Mouse (Mus musculus) hindbrain, embryonic 14.5 days (tissue): ENCODE measurements at regions not wholly inside any gene's neighbourhood (a gene's known extent, or its start where the extent isn't known, plus 50 kb on each side); places are given as distances from the start of the nearest gene placed in this dataset.

ENCODE experiments used
- ATAC-seq: fragments of 200-750 bp; cut with Nextera tagmentation; 2 replicates; pipeline ENCODE4 v1.8.0; 2017; ENCODE audit warnings: moderate number of reproducible peaks, mild to moderate bottlenecking, moderate TSS enrichment, moderate library complexity; ENCODE audit not compliant: low FRiP score
- DNase-seq: peaks from one replicate; pipeline ENCODE4 v3.0.0-alpha.2; 2015; ENCODE audit warnings: low spot score
- H3K27ac ChIP-seq: fragments of 300-500 bp; sonication (generic); 2 replicates; pipeline ENCODE4 v1.5.1; 2014; ENCODE audit warnings: mild to moderate bottlenecking, moderate library complexity
- H3K27me3 ChIP-seq: fragments of 300-500 bp; sonication (generic); 2 replicates; pipeline ENCODE4 v1.6.1; 2014; ENCODE audit warnings: mild to moderate bottlenecking, low read length, mixed read lengths; ENCODE audit not compliant: control insufficient read depth, insufficient read depth
- H3K36me3 ChIP-seq: fragments of 300-500 bp; sonication (generic); replicated peaks from 2 replicates; pipeline ENCODE4 v1.6.1; 2014; ENCODE audit not compliant: control insufficient read depth, insufficient read depth
- H3K4me1 ChIP-seq: fragments of 300-500 bp; sonication (generic); replicated peaks from 2 replicates; pipeline ENCODE4 v1.6.1; 2014; ENCODE audit warnings: antibody characterized with exemption, low read length, mixed read lengths; ENCODE audit not compliant: control insufficient read depth, insufficient read depth
- H3K4me2 ChIP-seq: fragments of 300-500 bp; sonication (generic); replicated peaks from 2 replicates; pipeline ENCODE4 v1.6.1; 2014; ENCODE audit warnings: mild to moderate bottlenecking, moderate library complexity
- H3K4me3 ChIP-seq: fragments of 300-500 bp; sonication (generic); replicated peaks from 2 replicates; pipeline ENCODE4 v1.5.1; 2014; ENCODE audit warnings: mild to moderate bottlenecking, low read length
- H3K9ac ChIP-seq: fragments of 300-500 bp; sonication (generic); 2 replicates; pipeline ENCODE4 v1.6.1; 2014
- H3K9me3 ChIP-seq: fragments of 300-500 bp; sonication (generic); 2 replicates; pipeline ENCODE4 v1.6.1; 2016; ENCODE audit warnings: low read length; ENCODE audit not compliant: control insufficient read depth
- WGBS: fragments of 180-500 bp; shearing (Covaris S2); extraction: QIAGEN DNeasy Blood & Tissue Kit; methylation state at CpG from one replicate; pipeline ENCODE4 v1.1.7; 2014; 5-methylcytosine and 5-hydroxymethylcytosine counted together

DNA sequence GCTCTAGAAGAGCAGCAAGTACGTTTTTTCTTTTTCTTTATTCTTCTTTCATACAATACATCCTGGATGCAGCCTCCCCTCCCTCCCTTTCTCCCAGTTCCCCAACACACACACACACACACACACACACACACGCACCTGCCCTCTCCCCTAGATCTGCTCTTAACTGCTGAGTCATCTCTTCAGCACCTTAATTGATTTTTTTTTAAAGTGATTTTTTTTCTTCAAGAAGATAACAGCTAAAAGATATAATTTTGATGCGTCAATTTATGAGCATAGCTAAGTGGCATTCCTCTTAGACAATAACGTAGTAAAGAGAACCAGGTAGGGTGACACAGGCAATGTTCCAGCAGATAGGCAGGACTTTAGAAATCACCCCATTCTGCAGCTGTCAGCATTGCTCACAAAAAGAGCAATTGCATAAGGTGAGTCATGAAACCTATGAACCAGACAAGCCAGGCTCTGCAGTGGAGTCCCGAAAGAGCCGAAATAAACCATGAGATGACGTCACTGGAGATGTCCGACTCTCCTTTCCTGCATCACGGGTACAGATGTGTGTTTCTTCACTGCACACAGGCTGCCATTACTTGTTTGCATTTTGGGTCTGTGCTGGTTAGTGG lies 63.9 kb upstream of the Tnrc6a start:
- H3K27me3 ChIP-seq, result no peaks in the 10 kb centered on the region
- DNase-seq (no peak), ATAC-seq (no peak)
- no peak overlapping the region for H3K4me3 ChIP-seq
- H3K36me3 ChIP-seq, result no peaks in the 10 kb centered on the region
- H3K4me1 ChIP-seq, result peaks cover 12% of the 10 kb centered on the region
- H3K4me2 ChIP-seq, result no peak overlapping the region
- no peak overlapping the region for H3K9ac ChIP-seq
- no peaks in the 10 kb centered on the region for H3K9me3 ChIP-seq
- WGBS, result 87% methylated on average over 9 of the region's 9 CpGs
- H3K27ac ChIP-seq, result no peak overlapping the region

- Histone ChIP-seq H3K9me3 (no peaks in the 10 kb centered on the region), H3K9ac (no peak overlapping the region), H3K4me1 (peaks cover 18% of the 10 kb centered on the region), H3K4me2 (peak overlapping the region; percentile 16; the same call in 1 of the 2 replicates), H3K27me3 (no peaks in the 10 kb centered on the region), H3K27ac (peak overlapping the region; percentile 40; the same call in 1 of the 2 replicates), H3K4me3 (no peak overlapping the region), H3K36me3 (no peaks in the 10 kb centered on the region)
- ATAC-seq, result peak; percentile 40; the same call in 1 of the 2 replicates
- 31% methylated on average over 13 of the region's 13 CpGs for WGBS
- DNase-seq, result peak; percentile 66
Measured at GRCm38 (mm10) chr7:123063264-123064011, 60.2 kb upstream of the Tnrc6a start.

GRCm38 (mm10) chr7:123065951-123066351 lies 57.7 kb upstream of the Tnrc6a start:
- Histone ChIP-seq H3K4me3 (no peak overlapping the region), H3K36me3 (no peaks in the 10 kb centered on the region), H3K9me3 (no peaks in the 10 kb centered on the region), H3K4me2 (no peak overlapping the region), H3K9ac (no peak overlapping the region), H3K27ac (no peak overlapping the region), H3K4me1 (peaks cover 33% of the 10 kb centered on the region), H3K27me3 (no peaks in the 10 kb centered on the region)
- ATAC-seq (no peak), DNase-seq (no peak)
- 82% methylated on average over 13 of the region's 13 CpGs for WGBS

DNA sequence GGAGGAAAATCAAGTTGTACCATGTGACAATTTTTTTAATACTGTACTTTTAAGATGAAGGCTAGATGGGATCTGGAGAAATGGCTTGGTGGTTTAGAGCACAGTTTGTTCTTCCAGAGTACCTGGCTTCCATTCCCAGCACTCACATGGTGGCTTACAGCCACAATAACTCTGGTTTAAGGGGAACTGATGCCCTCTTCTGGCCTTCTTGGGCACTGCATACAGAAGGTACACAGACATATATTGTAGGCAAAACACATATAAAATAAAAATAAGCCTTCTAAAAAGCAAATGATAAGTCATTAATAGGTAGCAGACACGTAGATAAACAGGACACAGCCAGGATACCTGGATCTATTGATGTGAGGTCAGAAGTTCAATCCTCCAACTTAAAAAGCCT lies 56.3 kb upstream of the Tnrc6a start:
- 95% methylated on average over 1 of the region's 1 CpGs for WGBS
- Histone ChIP-seq H3K4me3 (no peak overlapping the region), H3K9me3 (no peaks in the 10 kb centered on the region), H3K9ac (no peak overlapping the region), H3K27ac (no peak overlapping the region), H3K36me3 (no peaks in the 10 kb centered on the region), H3K4me2 (no peak overlapping the region), H3K4me1 (peaks cover 33% of the 10 kb centered on the region), H3K27me3 (no peaks in the 10 kb centered on the region)
- ATAC-seq (no peak), DNase-seq (no peak)

DNA sequence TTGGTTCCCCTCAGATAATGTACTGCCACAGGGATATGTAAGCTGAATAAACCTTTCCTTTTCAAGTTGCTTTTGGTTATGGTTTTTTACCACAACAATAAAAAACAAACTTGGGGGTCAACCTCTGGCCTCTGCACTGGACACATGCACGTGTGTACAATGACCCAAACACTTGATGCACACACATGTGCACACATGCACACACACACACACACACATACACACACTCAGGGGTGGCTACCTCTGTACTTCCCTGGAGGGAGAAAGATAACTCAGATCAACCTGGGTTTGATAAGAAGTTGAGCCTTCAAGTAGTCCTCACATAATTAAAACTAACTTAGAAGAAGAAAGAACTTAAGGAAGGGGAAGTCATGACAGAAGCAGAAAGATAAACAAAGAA lies 55.4 kb upstream of the Tnrc6a start:
- no peak overlapping the region for H3K4me2 ChIP-seq
- 67% methylated on average over 1 of the region's 1 CpGs for WGBS

GRCm38 (mm10) chr7:123068715-123069273 lies 54.9 kb upstream of the Tnrc6a start:
- Histone ChIP-seq H3K4me2 (no peak overlapping the region), H3K9me3 (no peaks in the 10 kb centered on the region), H3K27me3 (no peaks in the 10 kb centered on the region), H3K36me3 (no peaks in the 10 kb centered on the region), H3K4me1 (peaks cover 23% of the 10 kb centered on the region), H3K27ac (peak overlapping the region; percentile 83), H3K4me3 (no peak overlapping the region), H3K9ac (peak overlapping the region; percentile 12; the same call in 1 of the 2 replicates)
- peak; percentile 87 for DNase-seq
- 14% methylated on average over 9 of the region's 9 CpGs for WGBS
- ATAC-seq, result peak; percentile 88

More for the DNA sequence above, 55.4 kb upstream of the Tnrc6a start:
- Histone ChIP-seq H3K4me1 (peaks cover 28% of the 10 kb centered on the region), H3K36me3 (no peaks in the 10 kb centered on the region), H3K9ac (no peak overlapping the region), H3K27ac (peak overlapping the region; percentile 83), H3K9me3 (no peaks in the 10 kb centered on the region), H3K27me3 (no peaks in the 10 kb centered on the region), H3K4me3 (no peak overlapping the region)
- no peak for ATAC-seq
- DNase-seq, result no peak

DNA sequence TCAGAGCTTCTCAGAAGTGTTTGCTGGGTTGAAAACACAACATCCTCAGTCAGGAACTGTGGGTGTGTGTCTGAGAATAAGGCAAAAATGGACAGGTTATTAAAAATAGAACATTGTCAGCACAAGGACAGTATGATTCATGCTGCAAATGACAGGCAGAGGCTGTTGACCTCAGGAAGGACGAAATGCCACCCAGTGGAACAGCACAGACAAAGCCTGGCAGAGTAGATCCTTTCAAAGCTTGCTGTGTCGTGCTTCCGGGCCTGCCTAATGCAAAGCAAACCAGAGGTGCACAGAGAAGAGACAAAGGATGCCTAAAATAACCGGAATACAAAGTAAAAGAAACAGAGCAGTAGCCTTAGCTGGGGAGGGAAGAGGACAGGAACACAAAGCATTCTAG lies 54.4 kb upstream of the Tnrc6a start:
- Histone ChIP-seq H3K4me2 (no peak overlapping the region), H3K27ac (peak overlapping the region; percentile 83), H3K4me3 (no peak overlapping the region), H3K36me3 (no peaks in the 10 kb centered on the region), H3K4me1 (peaks cover 21% of the 10 kb centered on the region), H3K27me3 (no peaks in the 10 kb centered on the region), H3K9me3 (no peaks in the 10 kb centered on the region), H3K9ac (peak overlapping the region; percentile 12; the same call in 1 of the 2 replicates)
- no peak for DNase-seq
- peak; percentile 51; the same call in 1 of the 2 replicates for ATAC-seq
- WGBS, result 7% methylated on average over 4 of the region's 4 CpGs

DNA sequence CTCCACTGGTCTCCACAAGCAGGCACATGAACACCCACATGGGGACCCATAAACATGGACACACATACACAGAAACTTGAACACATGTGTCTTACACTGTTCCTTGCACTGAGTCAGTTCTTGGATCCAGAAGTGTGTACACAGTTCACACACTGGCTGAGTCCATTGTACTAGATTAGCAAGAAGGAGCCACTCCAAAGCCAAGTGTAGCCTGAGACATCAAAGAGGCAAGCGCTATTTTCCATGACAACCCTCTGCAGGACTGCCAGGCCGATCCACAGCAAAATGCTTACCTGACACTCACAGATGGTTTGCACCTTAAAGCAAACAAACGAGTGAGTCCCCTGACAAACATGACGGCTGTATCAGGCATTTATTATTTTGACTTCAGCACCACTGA lies 52.8 kb upstream of the Tnrc6a start:
- Histone ChIP-seq H3K4me1 (peaks cover 21% of the 10 kb centered on the region), H3K9me3 (no peaks in the 10 kb centered on the region), H3K27me3 (no peaks in the 10 kb centered on the region), H3K36me3 (no peaks in the 10 kb centered on the region), H3K4me2 (no peak overlapping the region), H3K9ac (no peak overlapping the region), H3K27ac (no peak overlapping the region), H3K4me3 (no peak overlapping the region)
- no peak for ATAC-seq
- WGBS, result 68% methylated on average over 4 of the region's 4 CpGs
- no peak for DNase-seq
